Mouse (Mus musculus) monocyte, adult 5-6 weeks (primary cell): Measurements from ENCODE around the gene Foxp1. TPM values are rescaled to one million over a fixed set of nuclear protein-coding genes. Genes with fewer than 3 reads are reported as not detected.

ENCODE experiments used
- ATAC-seq: fragments of 153-309, 156-312 bp; replicated peaks from 2 replicates; pipeline ENCODE4 v1.8.0; 2017; ENCODE audit warnings: mild to moderate bottlenecking; ENCODE audit not compliant: low TSS enrichment, insufficient number of reproducible peaks, severe bottlenecking, poor library complexity, low FRiP score
- total RNA-seq: library from RNA; stranded (forward); fragments of 200-1000, 200-491, 200-594 nt; gene quantifications from 3 replicates; pipeline ENCODE4 v1.2.3, GENCODE M21; 2017

Gene Foxp1
- total RNA-seq, 1 experiment from 2014 or later = 75.1 TPM

- ATAC-seq = no peak
Observed at GRCm38 (mm10) chr6:99221147-99221546, 301.4 kb downstream of the Foxp1 start.

- no peak for ATAC-seq
Observed at GRCm38 (mm10) chr6:99220472-99220871, 302.0 kb downstream of the Foxp1 start.

GRCm38 (mm10) chr6:99217846-99218245 lies 304.7 kb downstream of the Foxp1 start:
- ATAC-seq = no peak

- no peak for ATAC-seq
Observed at GRCm38 (mm10) chr6:99217155-99217554, 305.4 kb downstream of the Foxp1 start.

GRCm38 (mm10) chr6:99212461-99212860 lies 310.1 kb downstream of the Foxp1 start:
- ATAC-seq = peak; percentile 36; the same call in 1 of the 2 replicates

- ATAC-seq = peak; percentile 48; the same call in 1 of the 2 replicates
Observed at GRCm38 (mm10) chr6:99211663-99212333, 310.7 kb downstream of the Foxp1 start.

GRCm38 (mm10) chr6:99210161-99210560 lies 312.4 kb downstream of the Foxp1 start:
- no peak for ATAC-seq

- ATAC-seq = no peak
Observed at GRCm38 (mm10) chr6:99207226-99207885, 315.2 kb downstream of the Foxp1 start.

- no peak for ATAC-seq
Observed at GRCm38 (mm10) chr6:99206437-99206870, 316.1 kb downstream of the Foxp1 start.

GRCm38 (mm10) chr6:99205587-99206436 lies 316.7 kb downstream of the Foxp1 start:
- no peak for ATAC-seq

GRCm38 (mm10) chr6:99204780-99205586 lies 317.5 kb downstream of the Foxp1 start:
- ATAC-seq = peak; percentile 62; the same call in 1 of the 2 replicates

- no peak for ATAC-seq
Observed at GRCm38 (mm10) chr6:99204052-99204779, 318.3 kb downstream of the Foxp1 start.

GRCm38 (mm10) chr6:99203231-99203630 lies 319.3 kb downstream of the Foxp1 start:
- no peak for ATAC-seq

- no peak for ATAC-seq
Observed at GRCm38 (mm10) chr6:99202781-99203180, 319.7 kb downstream of the Foxp1 start.

GRCm38 (mm10) chr6:99201271-99201705 lies 321.2 kb downstream of the Foxp1 start:
- no peak for ATAC-seq

GRCm38 (mm10) chr6:99200656-99201055 lies 321.9 kb downstream of the Foxp1 start:
- no peak for ATAC-seq

- peak; percentile 80 for ATAC-seq
Observed at GRCm38 (mm10) chr6:99199277-99199676, 323.2 kb downstream of the Foxp1 start.

GRCm38 (mm10) chr6:99193697-99194096 lies 328.8 kb downstream of the Foxp1 start:
- no peak for ATAC-seq
